Mouse (Mus musculus) ES-Bruce4 (cell line): ENCODE results near the gene Gm10031.
A peak's percentile ranks its signal among the peaks of the same experiment; 100 is the strongest.

ENCODE experiments used
- CTCF ChIP-seq: IDR thresholded peaks from one replicate; pipeline ENCODE4 v1.8.1; 2011; ENCODE audit warnings: low read depth, low read length
- POLR2A ChIP-seq: IDR thresholded peaks from one replicate; pipeline ENCODE4 v1.8.1; 2011; ENCODE audit warnings: low read length; ENCODE audit not compliant: insufficient read depth

- peak; percentile 35 for TF ChIP-seq CTCF
- TF ChIP-seq POLR2A = no peak
Observed at GRCm38 (mm10) chr1:156487498-156487897, 36.3 kb upstream of the Gm10031 start.
